Mouse (Mus musculus) lung, postnatal 10 days (tissue): Measurements from ENCODE around the gene Olfr690.
"Not testable (repeated sequence)": the region's sequence is repeated elsewhere in the genome, so short reads cannot be mapped to it uniquely, and the experiment has no call there.

Source experiments
- DNase-seq: peaks from one replicate; pipeline ENCODE4 v3.0.0; 2021

Olfr690 gene

GRCm38 (mm10) chr7:105334004-105334403 is at the start of gene Olfr690:
Gene Olfr690, minus strand, starts transcription at chr7:105334104.
- DNase-seq = no peak

- DNase-seq = no peak
These were observed 46.4 kb upstream of the Olfr690 start for GRCm38 (mm10) chr7:105380329-105380728.

GRCm38 (mm10) chr7:105374866-105375265 is 41.0 kb upstream of the Olfr690 start, which contains the start of gene Gm5901:
Gene Gm5901, plus strand, starts transcription at chr7:105375038.
- no peak for DNase-seq

GRCm38 (mm10) chr7:105373976-105374375 is 40.1 kb upstream of the Olfr690 start:
- DNase-seq = no peak

- no peak for DNase-seq
These were observed 39.6 kb upstream of the Olfr690 start for GRCm38 (mm10) chr7:105373509-105373908.

GRCm38 (mm10) chr7:105372912-105373311 is 39.0 kb upstream of the Olfr690 start:
- DNase-seq = no peak

GRCm38 (mm10) chr7:105368521-105368920 is 34.6 kb upstream of the Olfr690 start:
- no peak for DNase-seq

- DNase-seq = no peak
These were observed 34.0 kb upstream of the Olfr690 start, which contains the start of gene Olfr692 for GRCm38 (mm10) chr7:105367930-105368329. Gene Olfr692, plus strand, starts transcription at chr7:105368230.

- no peak for DNase-seq
These were observed 33.4 kb upstream of the Olfr690 start for GRCm38 (mm10) chr7:105367268-105367667.

- DNase-seq = no peak
These were observed 27.8 kb upstream of the Olfr690 start for GRCm38 (mm10) chr7:105361713-105362112.

GRCm38 (mm10) chr7:105356487-105356886 is 22.6 kb upstream of the Olfr690 start:
- not testable (repeated sequence) for DNase-seq

GRCm38 (mm10) chr7:105356064-105356463 is 22.2 kb upstream of the Olfr690 start:
- DNase-seq = not testable (repeated sequence)

GRCm38 (mm10) chr7:105342752-105343151 is 8.8 kb upstream of the Olfr690 start:
- no peak for DNase-seq

- DNase-seq = no peak
These were observed 8.3 kb upstream of the Olfr690 start, which contains the start of gene Olfr691 for GRCm38 (mm10) chr7:105342170-105342569. Gene Olfr691, minus strand, starts transcription at chr7:105342270.

- no peak for DNase-seq
These were observed 8.6 kb downstream of the Olfr690 start for GRCm38 (mm10) chr7:105325302-105325701.

- no peak for DNase-seq
These were observed 23.0 kb downstream of the Olfr690 start, which contains the start of gene Olfr689 for GRCm38 (mm10) chr7:105310865-105311264. Gene Olfr689, plus strand, starts transcription at chr7:105311165.

- no peak for DNase-seq
These were observed 43.9 kb downstream of the Olfr690 start for GRCm38 (mm10) chr7:105290051-105290450.

- DNase-seq = no peak
These were observed 46.1 kb downstream of the Olfr690 start, which contains the start of gene Olfr688 for GRCm38 (mm10) chr7:105287795-105288194. Gene Olfr688, plus strand, starts transcription at chr7:105288095.
